Mouse (Mus musculus) testis, postnatal 10 days (tissue): ENCODE measurements around the gene Slc37a3.

Experiments
- DNase-seq: peaks from one replicate; pipeline ENCODE4 v3.0.0; 2021; ENCODE audit warnings: low spot score

The Slc37a3 gene

DNA sequence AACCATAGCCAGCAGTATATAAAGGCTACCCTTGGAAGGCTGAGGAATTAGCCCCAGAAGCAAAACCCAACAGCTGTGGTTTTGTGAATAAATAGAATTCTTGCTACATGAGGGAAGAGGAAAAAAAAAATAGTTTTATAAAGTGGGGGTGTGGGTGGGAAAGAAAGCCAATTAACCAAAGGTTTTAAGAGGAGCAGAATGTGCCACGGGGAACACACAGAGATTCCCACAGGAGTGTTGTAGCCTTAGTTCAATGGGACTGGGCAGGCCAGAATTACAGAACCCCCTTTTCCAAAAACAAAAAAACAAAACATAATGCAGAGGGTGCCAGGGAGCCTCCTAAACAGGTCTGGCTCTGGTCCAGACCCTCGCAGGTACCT, 58.9 kb downstream of the Slc37a3 start:
- no peak for DNase-seq

- DNase-seq, result no peak
Measured at GRCm38 (mm10) chr6:39317854-39318630, 59.4 kb downstream of the Slc37a3 start.

GRCm38 (mm10) chr6:39316089-39316488, 61.4 kb downstream of the Slc37a3 start:
- DNase-seq, result no peak

DNA sequence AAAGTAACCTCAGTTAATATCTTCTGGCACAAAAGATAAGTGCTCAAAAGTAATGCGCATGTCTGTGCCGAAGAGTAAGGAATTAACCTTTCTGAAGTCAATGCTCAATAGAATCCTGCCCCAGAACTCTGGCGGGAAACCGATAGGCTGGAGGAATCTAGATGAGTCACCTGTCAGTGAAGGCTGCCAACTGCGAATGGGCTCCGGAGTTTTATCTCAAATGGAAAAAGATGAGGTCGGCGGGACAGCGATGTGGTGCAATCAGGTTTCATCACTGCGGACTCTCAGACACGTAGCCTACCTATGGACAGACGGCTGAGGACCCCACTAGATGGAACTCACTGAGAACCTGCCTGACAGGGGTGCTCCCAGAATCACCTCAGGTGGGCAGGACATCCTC, 63.0 kb downstream of the Slc37a3 start:
- no peak for DNase-seq

GRCm38 (mm10) chr6:39311786-39312185, 65.7 kb downstream of the Slc37a3 start:
- no peak for DNase-seq

DNA sequence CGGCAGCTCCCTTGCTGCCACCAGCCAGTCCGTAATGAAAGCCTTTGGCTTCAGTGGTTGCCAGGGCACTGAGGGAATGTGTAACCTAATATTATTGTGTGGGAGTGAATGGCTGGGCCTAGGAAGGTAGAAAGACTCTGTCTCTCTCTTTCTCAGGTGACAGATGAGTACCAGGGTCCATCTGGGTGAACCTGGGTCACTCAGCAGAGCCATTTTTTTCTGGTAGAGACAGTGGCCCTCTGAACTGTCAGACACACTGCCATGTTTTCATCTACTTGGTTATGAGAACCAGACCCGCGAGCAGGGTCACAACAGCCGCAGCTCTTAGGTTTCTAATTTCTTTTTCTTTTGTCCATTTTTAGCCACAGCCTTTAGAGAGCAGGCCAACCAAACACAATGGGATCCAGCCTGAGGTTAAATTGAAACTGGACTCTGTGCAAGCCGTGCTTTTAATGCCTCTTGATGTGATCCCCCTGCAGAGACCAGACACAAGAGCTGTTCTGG, 73.1 kb downstream of the Slc37a3 start:
- DNase-seq, result no peak

- no peak for DNase-seq
Measured at GRCm38 (mm10) chr6:39301484-39301883, 76.0 kb downstream of the Slc37a3 start.

DNA sequence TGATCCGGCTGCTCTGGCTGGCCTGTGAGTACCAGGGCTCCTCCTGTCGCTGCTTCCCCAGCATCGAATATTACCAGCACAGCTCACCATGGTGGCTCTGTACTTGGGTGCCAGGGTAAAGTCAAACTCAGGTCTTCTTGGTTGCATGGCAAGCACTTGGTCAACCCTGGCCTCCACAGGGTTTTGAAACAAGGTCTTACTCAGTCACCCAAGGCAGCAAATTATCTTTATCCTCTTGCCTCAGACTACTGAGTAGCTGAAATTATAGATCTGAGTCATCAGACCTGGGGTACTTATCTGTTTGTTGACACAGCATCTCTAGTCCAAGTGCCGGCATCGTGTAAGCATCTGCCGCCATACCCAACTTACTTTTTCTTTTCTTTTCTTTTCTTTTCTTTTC, 80.4 kb downstream of the Slc37a3 start:
- DNase-seq, result no peak

DNA sequence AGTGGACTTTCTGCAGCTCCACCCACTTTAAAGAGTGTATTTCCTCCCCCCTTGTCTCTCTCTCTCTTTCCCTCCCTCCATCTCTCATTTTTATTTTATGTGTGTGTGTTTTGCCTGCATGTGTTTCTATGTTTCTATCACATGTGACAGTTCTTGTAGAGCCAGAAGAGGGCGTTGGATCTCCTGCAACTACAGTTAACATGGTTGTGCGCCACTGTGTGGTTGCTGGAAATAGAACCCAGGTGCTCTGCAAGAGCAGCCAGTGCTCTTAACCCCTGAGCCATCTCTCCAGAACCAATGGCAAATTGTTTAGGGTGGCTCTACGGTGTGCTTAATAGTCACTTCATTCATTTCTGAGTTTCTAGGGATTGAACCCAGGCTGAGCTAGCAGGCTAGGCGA, 81.0 kb downstream of the Slc37a3 start:
- DNase-seq, result no peak

DNA sequence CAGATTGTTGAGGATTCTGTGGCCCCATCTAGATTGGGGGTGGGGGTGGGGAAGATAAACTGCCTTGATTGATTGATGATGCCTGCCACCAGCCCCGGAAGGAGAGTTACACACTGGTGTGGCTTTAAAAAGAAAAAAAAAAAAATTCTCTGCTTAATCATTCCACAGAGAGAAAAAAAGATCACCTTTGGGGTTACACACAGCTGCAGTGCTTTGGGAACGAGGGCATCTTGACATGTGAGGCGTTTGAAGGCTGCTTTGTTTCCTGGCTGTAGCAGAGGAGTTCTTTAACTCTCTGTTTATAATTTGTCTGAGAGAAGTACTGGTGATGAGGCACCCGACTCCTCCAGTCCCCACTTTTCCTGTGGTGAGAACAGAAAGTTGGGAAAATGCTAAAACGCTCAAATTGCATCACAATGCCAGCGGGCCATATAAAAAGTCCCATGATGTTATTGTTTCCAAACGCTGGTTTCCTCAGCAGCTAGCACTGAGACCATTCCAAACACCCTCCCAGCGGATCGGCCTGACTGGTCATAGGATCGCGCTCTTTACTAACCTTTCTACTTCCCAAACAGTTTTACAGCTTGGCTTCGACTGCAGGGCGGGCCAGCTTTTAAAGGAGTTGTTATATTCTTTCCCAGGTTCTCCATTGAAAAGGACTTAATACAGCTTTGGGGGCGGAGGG, 81.6 kb downstream of the Slc37a3 start:
- DNase-seq, result no peak

GRCm38 (mm10) chr6:39289721-39290120, 87.8 kb downstream of the Slc37a3 start:
- no peak for DNase-seq

DNA sequence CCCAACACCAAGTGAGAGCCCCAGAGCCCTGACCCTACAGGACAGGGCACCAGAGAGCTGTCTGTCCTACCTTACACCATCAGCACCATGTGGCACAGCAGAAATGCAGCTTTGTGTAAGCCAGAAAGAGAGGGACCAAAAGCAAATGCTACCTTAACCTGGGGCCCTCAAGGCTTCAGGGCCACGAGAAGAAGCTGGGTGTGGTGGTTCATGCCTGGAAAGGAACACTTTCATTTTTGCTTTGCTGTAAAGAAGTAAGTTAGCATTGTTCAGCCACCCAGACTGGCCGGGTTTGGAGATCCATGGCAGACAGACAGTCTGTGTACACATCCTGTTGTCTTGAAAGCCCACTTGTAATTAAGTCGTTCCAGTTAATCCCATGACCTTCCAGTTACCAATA, 89.7 kb downstream of the Slc37a3 start:
- no peak for DNase-seq

DNA sequence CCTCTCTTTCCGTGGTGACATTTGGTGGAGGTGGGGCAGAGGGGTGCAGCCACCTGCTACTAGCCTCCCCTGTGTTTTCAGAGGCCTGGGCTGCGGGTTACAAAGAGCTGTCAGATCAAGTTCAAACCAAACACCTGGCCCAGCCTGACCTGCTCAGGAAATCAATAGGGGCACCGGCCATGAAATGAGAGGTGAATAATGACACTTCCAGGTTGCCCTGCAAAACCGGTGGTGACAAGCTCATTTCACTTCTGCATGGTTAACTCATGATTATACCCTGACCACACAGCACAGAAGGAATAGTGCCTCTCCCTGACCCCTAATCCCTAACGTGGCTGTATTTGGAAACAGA, 90.8 kb downstream of the Slc37a3 start:
- no peak for DNase-seq

DNA sequence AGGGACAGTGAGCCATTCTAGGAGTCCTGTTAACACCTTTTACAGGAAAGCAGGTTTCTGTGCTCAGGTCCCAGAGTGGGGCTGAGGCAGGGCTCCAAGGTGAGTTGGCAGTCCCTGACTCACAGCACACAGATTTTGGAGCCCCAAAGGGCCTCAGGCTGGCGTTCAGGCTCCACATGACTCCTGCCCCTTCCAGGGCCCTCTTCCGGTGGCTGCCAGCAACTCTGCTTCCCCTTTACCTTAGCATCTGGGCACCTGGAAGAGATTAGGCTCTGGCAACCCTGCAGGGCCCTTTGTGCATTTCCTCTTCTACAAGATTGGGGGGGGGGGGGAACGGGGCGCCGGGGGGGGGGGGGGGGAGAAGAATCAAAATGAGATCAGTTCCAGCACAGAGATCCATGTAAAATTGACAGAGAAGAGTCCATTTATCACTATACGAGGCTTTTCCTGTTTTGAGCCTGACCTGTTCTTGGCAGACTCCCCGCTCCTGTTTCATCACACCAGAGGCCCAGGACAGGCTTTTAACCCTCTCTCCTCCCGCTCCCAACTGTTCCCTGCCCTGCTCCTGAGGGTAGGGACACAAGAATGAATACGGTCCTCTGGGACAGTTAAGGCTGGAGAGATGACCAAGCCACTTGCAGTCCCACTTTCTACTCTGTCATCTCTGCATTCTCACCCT, 91.3 kb downstream of the Slc37a3 start:
- no peak for DNase-seq

DNA sequence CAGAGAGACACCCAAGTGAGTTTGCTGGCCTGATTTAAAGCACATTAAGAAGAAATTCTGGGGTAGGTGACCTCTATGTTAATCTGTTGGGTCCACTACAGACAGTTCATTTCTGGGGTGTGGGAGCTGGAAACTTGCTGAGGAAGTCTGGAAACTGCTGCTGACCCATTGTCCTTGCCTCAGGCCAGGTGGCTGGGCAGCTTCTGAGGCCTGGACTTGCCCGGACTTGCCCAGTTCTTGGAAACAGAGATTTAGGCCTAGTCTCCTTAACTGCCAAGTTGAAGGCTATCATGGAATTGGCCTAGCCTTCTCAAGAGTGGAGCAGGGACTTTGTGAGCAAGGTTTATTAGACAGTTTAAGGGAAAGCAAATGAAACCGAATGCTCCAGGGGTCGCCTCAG, 92.6 kb downstream of the Slc37a3 start:
- no peak for DNase-seq
